ENCODE assay signal across 7 mouse cellular contexts in the genomic region with DNA sequence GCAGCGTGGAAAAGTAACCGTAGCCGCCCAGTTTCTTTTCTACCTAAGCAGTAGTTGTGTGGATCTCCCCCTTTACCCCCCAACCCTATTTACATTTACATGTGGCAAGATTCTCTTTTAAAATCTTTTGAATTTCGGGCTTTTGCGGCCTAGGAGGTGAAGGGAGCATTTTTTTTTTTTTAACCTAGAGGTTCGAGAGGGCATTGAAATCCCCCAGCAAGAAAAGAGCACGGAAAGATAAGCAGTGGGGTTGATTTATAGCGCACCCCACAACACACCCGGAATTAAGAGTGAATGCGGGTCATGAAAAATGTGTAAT. TPM values are rescaled to one million over a fixed set of nuclear protein-coding genes. Genes with fewer than 3 reads are reported as not detected.
DNase-seq lines count a peak whose midpoint lies in the region; ATAC-seq and TF ChIP-seq lines count a peak whose summit lies in the region.

No protein-coding gene starts in this region.

- peak overlapping the region; percentile 100 for H3K9ac ChIP-seq in forebrain, embryonic 13.5 days
- H3K9ac ChIP-seq in neural tube, embryonic 15.5 days (replicated peaks) = peak overlapping the region; percentile 77

- no peak for DNase-seq in lung, adult 2 months
- DNase-seq in lung, postnatal 36 days = no peak
- no peak for DNase-seq in limb, embryonic 10.5 days (ENCODE audit: low spot score)
- no peak for DNase-seq in gastrocnemius, adult 18-20 months (ENCODE audit: low spot score)
- DNase-seq in adrenal gland, postnatal 14 days = no peak

- H3K4me3 ChIP-seq in lung, adult 2 months (replicated peaks; ENCODE audit: extremely low read depth, low read depth, low read length) = peak overlapping the region; percentile 52
- H3K4me3 ChIP-seq in forebrain, embryonic 13.5 days = peak overlapping the region; percentile 82
- H3K4me3 ChIP-seq in limb, embryonic 10.5 days = peak overlapping the region; percentile 91
- H3K4me3 ChIP-seq in neural tube, embryonic 15.5 days (replicated peaks) = peak overlapping the region; percentile 58

- under 1% methylated on average over 10 of the region's 10 CpGs for WGBS in lung, adult 2 months
- under 1% methylated on average over 10 of the region's 10 CpGs for WGBS in forebrain, embryonic 13.5 days
- WGBS in limb, embryonic 10.5 days = 1% methylated on average over 10 of the region's 10 CpGs
- under 1% methylated on average over 10 of the region's 10 CpGs for WGBS in neural tube, embryonic 15.5 days

- H3K27me3 ChIP-seq in forebrain, embryonic 13.5 days = no peaks in the 10 kb centered on the region
- no peaks in the 10 kb centered on the region for H3K27me3 ChIP-seq in limb, embryonic 10.5 days (ENCODE audit: low read depth, poor library complexity, severe bottlenecking)
- no peaks in the 10 kb centered on the region for H3K27me3 ChIP-seq in neural tube, embryonic 15.5 days (replicated peaks)

- peak overlapping the region; percentile 99 for H3K27ac ChIP-seq in forebrain, embryonic 13.5 days
- peak overlapping the region; percentile 100 for H3K27ac ChIP-seq in limb, embryonic 10.5 days
- peak overlapping the region; percentile 94 for H3K27ac ChIP-seq in neural tube, embryonic 15.5 days (replicated peaks)

- H3K9me3 ChIP-seq in forebrain, embryonic 13.5 days (replicated peaks) = no peaks in the 10 kb centered on the region
- H3K9me3 ChIP-seq in limb, embryonic 10.5 days (replicated peaks) = no peaks in the 10 kb centered on the region
- H3K9me3 ChIP-seq in neural tube, embryonic 15.5 days (replicated peaks) = no peaks in the 10 kb centered on the region

- 0 out of 2 replicates have a peak, but pooled peaks cover 2% of the 10 kb centered on the region for H3K4me1 ChIP-seq in lung, adult 2 months (ENCODE audit: control insufficient read depth, insufficient read depth, low read length)
- H3K4me1 ChIP-seq in forebrain, embryonic 13.5 days = peaks cover 56% of the 10 kb centered on the region
- peaks cover 42% of the 10 kb centered on the region for H3K4me1 ChIP-seq in limb, embryonic 10.5 days
- H3K4me1 ChIP-seq in neural tube, embryonic 15.5 days = peaks cover 43% of the 10 kb centered on the region

- no peak for ATAC-seq in forebrain, embryonic 13.5 days
- ATAC-seq in neural tube, embryonic 15.5 days (ENCODE audit: low FRiP score) = no peak

- H3K36me3 ChIP-seq in forebrain, embryonic 13.5 days (ENCODE audit: poor library complexity, severe bottlenecking) = peaks cover 4% of the 10 kb centered on the region; the same call in 1 of the 2 replicates
- H3K36me3 ChIP-seq in limb, embryonic 10.5 days = peaks cover 4% of the 10 kb centered on the region
- H3K36me3 ChIP-seq in neural tube, embryonic 15.5 days = no peaks in the 10 kb centered on the region

- H3K4me2 ChIP-seq in forebrain, embryonic 13.5 days = peak overlapping the region; percentile 89
- H3K4me2 ChIP-seq in neural tube, embryonic 15.5 days = peak overlapping the region; percentile 89

- no peak for TF ChIP-seq CTCF in lung, adult 2 months (IDR thresholded peaks at IDR 0.05; ENCODE audit: insufficient read depth, low read length)

- no peak for TF ChIP-seq POLR2A in lung, adult 2 months (IDR thresholded peaks at IDR 0.05; ENCODE audit: borderline replicate concordance, extremely low read depth, low read depth, low read length)

RNA-seq across cellular contexts. Expression of a gene that starts 1.5 kb away (rescaled TPM):
- polyA plus RNA-seq in lung, adult 2 months (2012; rRNA removed) = 2.4 and 2.7 TPM in 2 replicates
- polyA plus RNA-seq in forebrain, embryonic 13.5 days (2015; fragmentation: Nextera tagmentation; extraction: Ambion mirVana) = 180 and 197 TPM in 2 replicates
- 64.3 and 106 TPM in 2 replicates for polyA plus RNA-seq in limb, embryonic 10.5 days (2016; fragmentation: Nextera tagmentation; extraction: Ambion mirVana)
- polyA plus RNA-seq in neural tube, embryonic 15.5 days (2015; fragmentation: Nextera tagmentation; extraction: Ambion mirVana) = 164 and 222 TPM in 2 replicates
- 1 to 10 TPM; 4.6 to 7.4 TPM for total RNA-seq in gastrocnemius, adult 18-20 months (2021)
- total RNA-seq in adrenal gland, postnatal 14 days (2021) = 28.2 and 35.6 TPM in 2 replicates

Comparison
In these comparisons a context has a peak if more than half of its experiments do, and no peak if none do; other contexts are left out.
1. RNA of a gene that starts 1.5 kb away (polyA plus RNA-seq): 164 to 222 TPM in neural tube, embryonic 15.5 days, 180 to 197 TPM in forebrain, embryonic 13.5 days and 64.3 to 106 TPM in limb, embryonic 10.5 days; 2.4 to 2.7 TPM in lung, adult 2 months; every median in the first group is over 10 times any median in the second.
2. Peak in every context shown above with its lines, with median percentiles within 50 percentile points of each other: H3K4me3 ChIP-seq and H3K27ac ChIP-seq.